Mouse (Mus musculus): ENCODE measurements around the gene Slamf1. TPM values are rescaled to one million over a fixed set of nuclear protein-coding genes. Genes with fewer than 3 reads are reported as not detected.

The Slamf1 gene
- 0.16 TPM in 1 of 2 replicates, not detected in the other for total RNA-seq (2023)

GRCm38 (mm10) chr1:171766898-171767297 lies at the start of gene Slamf1:
Slamf1 (plus strand) TSS chr1:171767127.

GRCm38 (mm10) chr1:171839488-171839887 lies 72.6 kb downstream of the Slamf1 start, which contains the start of gene Cd84:
Cd84 (plus strand) TSS chr1:171839697.

Other genes starting within 250 kb of the Slamf1 start
- gene Itln1, start 231.8 kb upstream of the Slamf1 start, total RNA-seq (2023), result not detected in 2 replicates
- gene Cd244a, start 207.9 kb upstream of the Slamf1 start, total RNA-seq (2023), result 9.8 and 13.7 TPM in 2 replicates
- gene Ly9, start 159.7 kb upstream of the Slamf1 start, total RNA-seq (2023), result 11.8 and 14.7 TPM in 2 replicates
- 2.4 TPM in 2 replicates for gene Slamf7, start 114.1 kb upstream of the Slamf1 start, total RNA-seq (2023)
- 45.1 and 49.0 TPM in 2 replicates for gene Cd48, start 85.1 kb upstream of the Slamf1 start, total RNA-seq (2023)
- 296 and 379 TPM in 2 replicates for gene Cd84, start 72.6 kb downstream of the Slamf1 start, total RNA-seq (2023)
- gene Gm10521, start 128.5 kb downstream of the Slamf1 start, total RNA-seq (2023), result 32.7 and 34.6 TPM in 2 replicates
- 1.0 and 1.9 TPM in 2 replicates for gene Slamf6, start 150.4 kb downstream of the Slamf1 start, total RNA-seq (2023)